Mouse (Mus musculus) heart, postnatal 4 days (tissue): ENCODE results near the gene Elmo2. TPM values are rescaled to one million over a fixed set of nuclear protein-coding genes. Genes with fewer than 3 reads are reported as not detected.

Experiments used
- DNase-seq: peaks from one replicate; pipeline ENCODE4 v3.0.0; 2021
- total RNA-seq, 2 experiments: library from RNA; stranded (reverse); gene quantifications; 2 replicates each; pipeline ENCODE4 v1.2.3; 2021

Gene Elmo2
- 10 to 100 TPM; 29.5 to 35.5 TPM for total RNA-seq

GRCm38 (mm10) chr2:165326304-165327190 is at the start of gene Elmo2:
Gene Elmo2 (minus strand): TSS chr2:165326479.
- DNase-seq = peak; percentile 99

GRCm38 (mm10) chr2:165376001-165376400 is 49.7 kb upstream of the Elmo2 start:
- DNase-seq = no peak

GRCm38 (mm10) chr2:165375478-165375877 is 49.2 kb upstream of the Elmo2 start:
- DNase-seq = no peak

GRCm38 (mm10) chr2:165371066-165371465 is 44.8 kb upstream of the Elmo2 start:
- DNase-seq = no peak

- no peak for DNase-seq
These were observed 44.1 kb upstream of the Elmo2 start for GRCm38 (mm10) chr2:165370348-165370747.

GRCm38 (mm10) chr2:165368496-165368895 is 42.2 kb upstream of the Elmo2 start, which contains the start of gene Zfp663:
Gene Zfp663 (minus strand): TSS chr2:165368729.
- DNase-seq = no peak

GRCm38 (mm10) chr2:165367868-165368439 is 41.7 kb upstream of the Elmo2 start:
- DNase-seq = peak; percentile 25

- peak; percentile 17 for DNase-seq
These were observed 40.8 kb upstream of the Elmo2 start for GRCm38 (mm10) chr2:165367047-165367520.

GRCm38 (mm10) chr2:165364334-165365091 is 38.2 kb upstream of the Elmo2 start:
- DNase-seq = peak; percentile 74

GRCm38 (mm10) chr2:165363282-165363681 is 37.0 kb upstream of the Elmo2 start:
- DNase-seq = no peak

- DNase-seq = peak; percentile 79
These were observed 34.6 kb upstream of the Elmo2 start for GRCm38 (mm10) chr2:165360861-165361260.

- no peak for DNase-seq
These were observed 25.7 kb upstream of the Elmo2 start for GRCm38 (mm10) chr2:165351828-165352513.

- DNase-seq = peak; percentile 33
These were observed 23.2 kb upstream of the Elmo2 start for GRCm38 (mm10) chr2:165349466-165349865.

- no peak for DNase-seq
These were observed 19.9 kb upstream of the Elmo2 start for GRCm38 (mm10) chr2:165346180-165346579.

GRCm38 (mm10) chr2:165337191-165337590 is 10.9 kb upstream of the Elmo2 start:
- peak; percentile 67 for DNase-seq

- no peak for DNase-seq
These were observed 6.4 kb upstream of the Elmo2 start for GRCm38 (mm10) chr2:165332610-165333210.

GRCm38 (mm10) chr2:165329703-165330102 is 3.4 kb upstream of the Elmo2 start:
- no peak for DNase-seq

GRCm38 (mm10) chr2:165328746-165329145 is 2.5 kb upstream of the Elmo2 start:
- DNase-seq = no peak

GRCm38 (mm10) chr2:165327386-165327785 is 1.1 kb upstream of the Elmo2 start:
- no peak for DNase-seq

- peak; percentile 56 for DNase-seq
These were observed 567 bp downstream of the Elmo2 start for GRCm38 (mm10) chr2:165325521-165326303.

- DNase-seq = no peak
These were observed 2.4 kb downstream of the Elmo2 start for GRCm38 (mm10) chr2:165323928-165324327.
